Mouse (Mus musculus) left cerebral cortex, postnatal 25 days (tissue): ENCODE measurements at regions not wholly inside any gene's neighbourhood (a gene's known extent, or its start where the extent isn't known, plus 50 kb on each side); places are given as distances from the start of the nearest gene placed in this dataset.
"Not testable (repeated sequence)": the region's sequence is repeated elsewhere in the genome, so short reads cannot be mapped to it uniquely, and the experiment has no call there.

ENCODE experiments used
- DNase-seq, 2 experiments: peaks; one replicate each; pipeline ENCODE4 v3.0.0; 2022; ENCODE audit warnings: low spot score in 2 of 2, mixed read lengths in 1 of 2
- intact Hi-C: fragments of 180-260 bp; cut with DNase I; formaldehyde crosslinking; loops from one replicate; pipeline ENCODE4 v1.15.1; 2025

DNA sequence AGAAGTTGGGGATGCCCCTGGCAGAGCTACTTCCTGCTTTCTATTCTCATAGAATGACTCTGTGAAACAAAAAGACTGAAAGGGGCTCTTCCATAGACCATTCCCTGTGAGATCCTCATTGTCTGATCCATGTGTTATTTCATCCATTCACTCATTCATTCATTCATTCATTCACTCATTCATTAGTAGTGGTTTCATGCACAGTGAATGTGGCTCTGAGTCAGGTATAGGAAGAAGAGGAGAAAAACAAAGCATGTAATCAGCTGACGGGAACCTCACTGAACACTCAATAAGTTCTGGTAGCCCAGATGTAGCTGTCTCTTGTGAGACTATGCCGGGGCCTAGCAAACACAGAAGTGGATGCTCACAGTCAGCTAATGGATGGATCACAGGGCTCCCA is 217.0 kb downstream of the Gm31371 start:
- DNase-seq, intact Hi-C loops: not testable (repeated sequence)

DNA sequence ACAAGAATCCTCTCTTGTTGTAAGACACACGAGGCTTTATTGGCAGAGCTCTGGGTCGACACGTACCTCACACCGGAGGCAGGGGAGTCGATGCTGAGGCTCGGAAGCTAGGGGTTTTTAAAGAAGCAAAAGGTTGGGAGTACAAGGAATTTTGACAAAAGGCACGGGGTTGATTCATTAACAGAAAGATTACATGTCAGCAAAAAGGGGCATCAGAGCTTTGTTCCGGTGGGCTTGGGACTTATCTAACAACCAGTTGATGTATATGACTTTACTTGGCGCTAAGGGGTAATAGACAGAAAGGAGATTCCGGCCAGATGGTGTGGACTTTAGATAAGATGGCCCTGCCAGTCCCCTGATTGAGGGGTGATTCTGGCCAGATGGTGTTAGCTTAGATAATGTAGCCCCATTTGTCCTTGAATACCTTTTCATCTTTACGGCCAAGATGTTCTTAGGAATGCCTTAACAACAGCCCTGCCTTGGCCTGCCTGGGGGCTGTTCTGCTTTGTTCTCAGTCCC is 218.3 kb downstream of the Gm31371 start:
- intact Hi-C loops, DNase-seq: not testable (repeated sequence)

DNA sequence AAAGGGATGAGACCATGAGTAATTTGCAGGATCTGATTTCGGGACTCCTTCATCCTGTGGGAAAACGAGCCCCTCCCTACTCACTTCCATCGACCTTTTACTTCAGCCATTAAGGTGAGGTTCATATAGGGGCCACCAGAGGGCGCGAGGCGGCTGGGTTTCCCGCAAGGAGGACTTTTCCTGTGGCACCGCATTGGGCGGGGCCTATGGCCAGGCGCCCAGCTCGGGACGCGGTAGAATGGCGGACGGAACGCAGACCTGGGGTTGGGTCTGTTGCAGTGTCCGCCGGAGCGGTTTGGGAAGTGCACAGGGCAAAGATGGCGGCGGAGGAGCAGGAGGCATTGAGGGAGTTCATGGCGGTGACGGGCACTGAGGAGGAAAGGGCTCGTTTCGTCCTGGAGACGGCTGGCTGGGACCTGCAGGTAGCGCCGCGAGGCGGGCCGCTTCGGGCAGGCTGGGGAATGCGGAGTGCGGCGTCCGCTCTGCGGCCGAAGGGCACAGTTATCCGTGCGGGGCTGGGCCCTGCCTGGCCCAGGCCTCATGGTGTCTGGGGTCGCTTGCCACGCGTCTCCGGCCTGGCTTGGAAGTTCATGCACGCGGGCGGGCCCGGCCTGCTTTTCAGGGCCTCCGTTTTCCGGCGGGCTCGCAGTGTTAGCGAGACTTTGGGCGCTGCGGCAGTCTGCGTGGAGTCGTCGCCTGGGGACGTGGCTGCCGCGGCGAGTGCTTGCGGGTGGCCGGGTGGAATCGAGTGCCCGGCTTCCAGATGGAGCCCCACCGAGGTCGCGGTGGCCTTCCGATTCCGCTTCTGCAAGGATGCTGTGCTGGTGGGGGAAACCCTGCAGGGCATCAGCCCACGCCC is 219.1 kb downstream of the Gm31371 start:
- intact Hi-C loops: not testable (repeated sequence)
- DNase-seq: peak; percentile 100

DNA sequence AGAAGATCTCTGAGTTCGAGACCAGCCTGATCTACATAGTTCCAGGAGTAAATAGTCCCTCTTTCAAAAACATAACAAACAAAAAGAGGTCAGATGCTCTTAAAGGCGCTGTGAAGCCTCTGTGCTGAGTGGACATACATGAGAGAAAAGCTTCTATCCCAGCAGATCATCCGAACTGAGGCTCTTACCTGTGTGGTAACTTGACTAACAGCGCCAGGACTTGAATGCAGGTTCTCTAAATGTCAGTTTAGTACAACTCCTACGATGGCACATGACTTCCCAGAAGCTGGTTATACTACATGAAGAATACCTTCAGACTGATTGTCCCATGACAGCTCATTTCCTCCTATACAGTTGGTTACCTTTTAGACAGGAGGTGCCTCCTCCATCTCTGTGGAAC is 220.4 kb downstream of the Gm31371 start:
- DNase-seq: peak; percentile 21 to 36
- intact Hi-C loops: not testable (repeated sequence)

DNA sequence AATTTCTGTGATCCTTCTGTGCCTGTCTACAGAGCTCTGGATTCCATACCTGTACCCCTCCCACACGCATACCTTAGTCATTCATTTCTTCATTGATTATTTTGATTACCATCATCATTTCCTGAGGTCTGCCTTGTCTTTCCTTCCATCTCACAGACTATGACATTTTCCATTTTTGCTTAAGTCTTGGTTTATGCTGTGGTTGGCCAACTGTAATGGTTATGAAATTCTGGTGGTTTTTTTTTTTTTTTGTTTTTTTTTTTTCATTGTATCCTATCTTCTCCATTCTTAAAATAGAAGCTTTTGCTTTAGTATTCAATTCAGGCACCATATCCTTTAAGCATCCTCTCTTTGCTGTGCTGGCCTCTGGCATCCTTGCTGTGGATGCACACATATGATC is 227.4 kb downstream of the Gm15319 start:
- DNase-seq: not testable (repeated sequence)

DNA sequence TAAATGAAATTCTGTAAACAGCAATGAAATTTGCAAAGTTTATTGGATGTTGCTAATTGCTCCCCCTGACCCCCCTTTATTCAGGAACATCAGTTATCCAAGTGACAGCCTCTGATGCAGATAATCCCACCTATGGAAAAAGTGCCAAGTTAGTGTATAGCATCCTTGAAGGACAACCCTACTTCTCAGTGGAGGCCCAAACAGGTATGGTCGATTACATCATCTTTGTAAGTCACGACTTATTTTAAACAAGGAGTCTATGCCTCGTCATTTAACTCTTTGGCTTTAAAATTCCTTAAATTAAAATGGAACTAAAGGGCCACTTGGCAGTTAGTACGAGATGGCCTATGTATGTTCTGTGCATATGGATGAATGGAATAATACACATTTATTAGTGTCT is 217.6 kb downstream of the Gm15319 start:
- DNase-seq, intact Hi-C loops: not testable (repeated sequence)

More for the DNA sequence above, 227.4 kb downstream of the Gm15319 start:
- intact Hi-C loops: not testable (repeated sequence)

DNA sequence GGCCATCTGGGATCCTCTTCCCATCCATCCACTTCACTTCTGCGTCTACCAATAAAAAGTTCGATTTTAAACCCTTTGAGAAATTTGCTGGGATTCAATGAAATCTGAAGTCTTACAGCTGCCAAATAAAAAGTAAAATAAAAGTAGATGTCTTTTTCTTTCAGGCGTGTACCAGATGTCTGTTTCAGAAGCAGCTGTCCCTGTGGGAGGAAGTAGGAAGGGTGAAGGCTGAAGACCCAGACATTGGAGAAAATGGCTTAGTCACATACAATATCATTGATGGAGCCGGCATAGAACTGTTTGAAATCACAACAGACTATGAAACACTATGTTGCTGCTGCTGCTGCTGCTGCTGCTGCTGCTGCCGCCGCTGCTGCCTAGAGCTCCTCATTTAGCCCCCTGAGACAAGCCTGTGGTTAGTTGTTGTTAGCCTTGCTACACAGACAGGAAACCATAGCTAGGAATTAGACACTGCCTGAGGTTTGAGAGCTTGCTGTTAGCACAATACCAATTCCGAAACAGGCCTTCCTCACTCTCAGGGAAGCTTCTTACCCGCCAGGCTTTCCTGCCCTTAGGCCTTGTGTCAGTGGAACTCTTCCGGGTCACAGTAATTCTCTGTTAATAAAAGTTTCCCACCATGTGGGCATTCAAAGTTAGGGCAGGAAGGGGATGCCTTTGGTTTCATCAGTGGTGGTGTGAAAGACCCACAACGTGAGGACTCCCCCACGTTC is 211.5 kb downstream of the Gm15319 start:
- peak; percentile 6 to 38 for DNase-seq
- intact Hi-C loops: not testable (repeated sequence)

DNA sequence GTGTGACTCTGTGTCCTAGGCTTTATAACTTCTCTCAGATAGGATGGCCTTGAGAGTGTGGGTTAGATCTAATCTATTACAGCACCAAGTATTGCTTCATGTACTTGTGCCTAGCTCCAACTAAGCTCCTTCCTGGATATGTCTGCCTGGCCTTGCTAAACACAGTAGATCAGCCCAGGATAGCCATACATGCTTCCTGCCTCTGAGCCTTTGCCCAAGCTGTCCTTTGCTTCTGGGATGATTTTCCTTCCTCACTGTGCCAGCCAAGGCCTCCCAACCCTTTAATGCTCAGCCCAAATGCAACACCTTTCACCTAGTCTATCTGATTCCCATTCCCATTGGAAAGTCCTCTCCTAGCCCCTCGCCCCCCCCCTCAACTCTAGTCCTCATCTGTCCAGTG is 208.9 kb downstream of the Gm15319 start:
- intact Hi-C loops, DNase-seq: not testable (repeated sequence)
